Mouse (Mus musculus): ENCODE results near the gene Il24.

The Il24 gene

GRCm38 (mm10) chr1:130887354-130887753 lies at the start of gene Il24:
Gene Il24, minus strand, starts transcription at chr1:130887454.
- no peak for DNase-seq (ENCODE audit: low spot score)

GRCm38 (mm10) chr1:130936351-130936750 lies 49.1 kb upstream of the Il24 start:
- no peak for DNase-seq (ENCODE audit: low spot score)

- DNase-seq (ENCODE audit: low spot score) = no peak
Measured at GRCm38 (mm10) chr1:130926484-130926883, 39.2 kb upstream of the Il24 start.

- no peak for DNase-seq (ENCODE audit: low spot score)
Measured at GRCm38 (mm10) chr1:130918323-130918980, 31.2 kb upstream of the Il24 start.

GRCm38 (mm10) chr1:130911401-130912010 lies 24.3 kb upstream of the Il24 start, which contains the start of gene Il20:
Gene Il20, minus strand, starts transcription at chr1:130911451.
- DNase-seq (ENCODE audit: low spot score) = no peak

- no peak for DNase-seq (ENCODE audit: low spot score)
Measured at GRCm38 (mm10) chr1:130902505-130902904, 15.3 kb upstream of the Il24 start.

GRCm38 (mm10) chr1:130894468-130894867 lies 7.2 kb upstream of the Il24 start:
- DNase-seq (ENCODE audit: low spot score) = no peak

GRCm38 (mm10) chr1:130893329-130894040 lies 6.2 kb upstream of the Il24 start:
- no peak for DNase-seq (ENCODE audit: low spot score)

- DNase-seq (ENCODE audit: low spot score) = no peak
Measured at GRCm38 (mm10) chr1:130892446-130892845, 5.2 kb upstream of the Il24 start.

GRCm38 (mm10) chr1:130883146-130883545 lies 4.1 kb downstream of the Il24 start:
- DNase-seq (ENCODE audit: low spot score) = no peak

- no peak for DNase-seq (ENCODE audit: low spot score)
Measured at GRCm38 (mm10) chr1:130879927-130880326, 7.3 kb downstream of the Il24 start.

GRCm38 (mm10) chr1:130877889-130878614 lies 9.2 kb downstream of the Il24 start:
- no peak for DNase-seq (ENCODE audit: low spot score)

GRCm38 (mm10) chr1:130876931-130877509 lies 10.2 kb downstream of the Il24 start:
- DNase-seq (ENCODE audit: low spot score) = no peak

GRCm38 (mm10) chr1:130875910-130876309 lies 11.3 kb downstream of the Il24 start:
- DNase-seq (ENCODE audit: low spot score) = no peak

- no peak for DNase-seq (ENCODE audit: low spot score)
Measured at GRCm38 (mm10) chr1:130875139-130875538, 12.1 kb downstream of the Il24 start.

- DNase-seq (ENCODE audit: low spot score) = no peak
Measured at GRCm38 (mm10) chr1:130872912-130873311, 14.3 kb downstream of the Il24 start.

GRCm38 (mm10) chr1:130865541-130866221 lies 21.6 kb downstream of the Il24 start, which contains the start of gene Fcmr:
Gene Fcmr, plus strand, starts transcription at chr1:130865669.
- DNase-seq (ENCODE audit: low spot score) = no peak

GRCm38 (mm10) chr1:130864741-130865140 lies 22.5 kb downstream of the Il24 start:
- no peak for DNase-seq (ENCODE audit: low spot score)

- no peak for DNase-seq (ENCODE audit: low spot score)
Measured at GRCm38 (mm10) chr1:130864238-130864637, 23.0 kb downstream of the Il24 start.

- DNase-seq (ENCODE audit: low spot score) = no peak
Measured at GRCm38 (mm10) chr1:130857456-130857855, 29.8 kb downstream of the Il24 start.

GRCm38 (mm10) chr1:130855723-130856122 lies 31.5 kb downstream of the Il24 start:
- no peak for DNase-seq (ENCODE audit: low spot score)
